In genomic region chr11:36036061-36036695, GRCm38 (mm10) we compare ENCODE assay signal across 8 mouse cellular contexts. TPM values are rescaled to one million over a fixed set of nuclear protein-coding genes. Genes with fewer than 3 reads are reported as not detected.
DNase-seq lines count a peak whose midpoint lies in the region; ATAC-seq and TF ChIP-seq lines count a peak whose summit lies in the region.

No protein-coding gene starts in this region.

- no peak overlapping the region for H3K27ac ChIP-seq in cerebellum, adult 2 months (ENCODE audit: insufficient read depth, low read length)
- peak overlapping the region; percentile 24; the same call in 1 of the 2 replicates for H3K27ac ChIP-seq in intestine, embryonic 14.5 days (ENCODE audit: low read depth)
- H3K27ac ChIP-seq in midbrain, embryonic 15.5 days = peak overlapping the region; percentile 44

- no peak for TF ChIP-seq POLR2A in cerebellum, adult 2 months (IDR thresholded peaks at IDR 0.05; ENCODE audit: borderline replicate concordance, insufficient read depth, low read length)

- 5% methylated on average over 7 of the region's 7 CpGs for WGBS in cerebellum, adult 2 months
- 29% methylated on average over 7 of the region's 7 CpGs for WGBS in intestine, embryonic 14.5 days
- WGBS in midbrain, embryonic 15.5 days = 40% methylated on average over 7 of the region's 7 CpGs

- no peak overlapping the region for H3K4me2 ChIP-seq in intestine, embryonic 14.5 days (ENCODE audit: low read length)
- no peak overlapping the region for H3K4me2 ChIP-seq in midbrain, embryonic 15.5 days

- H3K4me1 ChIP-seq in cerebellum, adult 2 months (ENCODE audit: control insufficient read depth, insufficient read depth, low read length) = peaks cover 6% of the 10 kb centered on the region
- peaks cover 3% of the 10 kb centered on the region; the same call in 1 of the 2 replicates for H3K4me1 ChIP-seq in intestine, embryonic 14.5 days (replicated peaks; ENCODE audit: control insufficient read depth, insufficient read depth, low read length)
- peaks cover 32% of the 10 kb centered on the region for H3K4me1 ChIP-seq in midbrain, embryonic 15.5 days

- H3K9ac ChIP-seq in intestine, embryonic 14.5 days (ENCODE audit: low read length) = no peak overlapping the region
- H3K9ac ChIP-seq in midbrain, embryonic 15.5 days = no peak overlapping the region

- TF ChIP-seq CTCF in cerebellum, adult 2 months (IDR thresholded peaks at IDR 0.05; ENCODE audit: borderline replicate concordance, insufficient read depth, low read depth, low read length) = no peak

- H3K4me3 ChIP-seq in cerebellum, adult 2 months (replicated peaks; ENCODE audit: insufficient read depth, low read depth, low read length) = no peak overlapping the region
- H3K4me3 ChIP-seq in intestine, embryonic 14.5 days (ENCODE audit: low read depth, low read length) = no peak overlapping the region
- no peak overlapping the region for H3K4me3 ChIP-seq in midbrain, embryonic 15.5 days

- no peaks in the 10 kb centered on the region for H3K27me3 ChIP-seq in cerebellum, adult 2 months (ENCODE audit: control insufficient read depth, insufficient read depth, low read length)
- no peaks in the 10 kb centered on the region for H3K27me3 ChIP-seq in intestine, embryonic 14.5 days (replicated peaks; ENCODE audit: control insufficient read depth, insufficient read depth, low read length)
- no peaks in the 10 kb centered on the region for H3K27me3 ChIP-seq in midbrain, embryonic 15.5 days (replicated peaks)

- no peaks in the 10 kb centered on the region for H3K9me3 ChIP-seq in intestine, embryonic 14.5 days (ENCODE audit: control insufficient read depth, low read length)
- no peaks in the 10 kb centered on the region for H3K9me3 ChIP-seq in midbrain, embryonic 15.5 days

- no peaks in the 10 kb centered on the region for H3K36me3 ChIP-seq in intestine, embryonic 14.5 days (ENCODE audit: control insufficient read depth, insufficient read depth, low read length)
- 0 out of 2 replicates have a peak, but pooled peaks cover 3% of the 10 kb centered on the region for H3K36me3 ChIP-seq in midbrain, embryonic 15.5 days (replicated peaks)

- ATAC-seq in intestine, embryonic 14.5 days (replicated peaks; ENCODE audit: low FRiP score, low TSS enrichment, low read depth) = peak; percentile 83
- peak; percentile 78 for ATAC-seq in midbrain, embryonic 15.5 days (replicated peaks)

- DNase-seq in adipocyte (ENCODE audit: low spot score) = peak; percentile 97
- peak; percentile 75 to 87 for DNase-seq in cerebellum, adult 2 months
- peak; percentile 72 for DNase-seq in gastrocnemius, postnatal 10 days
- peak; percentile 82 for DNase-seq in intestine, embryonic 14.5 days (ENCODE audit: low spot score)
- peak; percentile 53 for DNase-seq in left cerebral cortex, adult 11 months (ENCODE audit: low spot score)
- peak; percentile 69 for DNase-seq in telencephalon, adult 2 months (ENCODE audit: low read depth, low spot score)
- no peak for DNase-seq in natural killer cell, adult 2 months (ENCODE audit: low spot score in 2 of 2)

RNA-seq across cellular contexts. Expression of gene Wwc1, which starts 55.9 kb away (rescaled TPM):
- 26.3 and 28.5 TPM in 2 replicates for polyA plus RNA-seq in cerebellum, adult 2 months (2012; rRNA removed)
- total RNA-seq in gastrocnemius, postnatal 10 days (2021) = under 1 TPM; 0.47 to 0.52 TPM
- polyA plus RNA-seq in intestine, embryonic 14.5 days (2014; fragmentation: Nextera tagmentation; extraction: Ambion mirVana) = 9.3 and 12.4 TPM in 2 replicates
- 13.2 and 18.1 TPM in 2 replicates for polyA plus RNA-seq in midbrain, embryonic 15.5 days (2015; fragmentation: Nextera tagmentation; extraction: Ambion mirVana)

Comparison
In these comparisons a context has a peak if more than half of its experiments do, and no peak if none do; other contexts are left out.
1. DNase-seq: peak in adipocyte (single experiment), cerebellum, adult 2 months (2 of 2), gastrocnemius, postnatal 10 days (single experiment), intestine, embryonic 14.5 days (single experiment), left cerebral cortex, adult 11 months (single experiment) and telencephalon, adult 2 months (single experiment); none in natural killer cell, adult 2 months (0 of 2).